Mouse (Mus musculus) ES-E14 (cell line): ENCODE measurements around the gene Pdzd2. TPM values are rescaled to one million over a fixed set of nuclear protein-coding genes. Genes with fewer than 3 reads are reported as not detected.

Source experiments
- DNase-seq: peaks from one replicate; pipeline ENCODE4 v3.0.0-alpha.2; 2013; ENCODE audit warnings: low read depth, low spot score
- H3K27ac ChIP-seq: 2 replicates; pipeline ENCODE4 v1.5.1; 2012; ENCODE audit warnings: low read depth, mild to moderate bottlenecking, low read length, moderate library complexity, mixed read lengths; ENCODE audit not compliant: poor library complexity, insufficient read depth, severe bottlenecking
- H3K36me3 ChIP-seq: 2 replicates; pipeline ENCODE4 v1.6.1; 2012; ENCODE audit warnings: mild to moderate bottlenecking, low read length, moderate library complexity, mixed read lengths; ENCODE audit not compliant: control insufficient read depth, poor library complexity, insufficient read depth, severe bottlenecking
- H3K4me1 ChIP-seq, 2 experiments: fragments of 150-350 bp in 1 of 2; sonication (generic) in 1 of 2; 2 replicates each; pipeline ENCODE4 v1.6.1; 2012; ENCODE audit warnings: low read length in 2 of 2, mild to moderate bottlenecking in 1 of 2, mixed read lengths in 1 of 2; ENCODE audit not compliant: control insufficient read depth in 2 of 2, insufficient read depth in 2 of 2, poor library complexity in 1 of 2
- H3K4me3 ChIP-seq, 2 experiments: fragments of 150-350 bp in 1 of 2; sonication (generic) in 1 of 2; 2 replicates each; pipeline ENCODE4 v1.5.1; 2012; ENCODE audit warnings: low read length in 2 of 2, low read depth in 1 of 2, mild to moderate bottlenecking in 1 of 2, mixed read lengths in 1 of 2; ENCODE audit not compliant: insufficient read depth in 1 of 2, poor library complexity in 1 of 2, severe bottlenecking in 1 of 2
- H3K9ac ChIP-seq: 2 replicates; pipeline ENCODE4 v1.6.1; 2012; ENCODE audit warnings: low read depth, mild to moderate bottlenecking, low read length, mixed read lengths; ENCODE audit not compliant: poor library complexity, insufficient read depth, severe bottlenecking
- H3K9me3 ChIP-seq: fragments of 150-350 bp; sonication (generic); 2 replicates; pipeline ENCODE4 v1.6.1; 2012; ENCODE audit warnings: low read depth, mild to moderate bottlenecking, low read length; ENCODE audit not compliant: control insufficient read depth, insufficient read depth
- CHD2 ChIP-seq: IDR thresholded peaks from 2 replicates; pipeline ENCODE4 v1.6.1; 2014; ENCODE audit warnings: mild to moderate bottlenecking, low read depth, low read length, inconsistent platforms
- HCFC1 ChIP-seq: IDR thresholded peaks from 2 replicates; pipeline ENCODE4 v1.6.1; 2012; ENCODE audit warnings: low read length, inconsistent platforms, borderline replicate concordance; ENCODE audit not compliant: insufficient read depth
- MAFK ChIP-seq: IDR thresholded peaks from 2 replicates; pipeline ENCODE4 v1.6.1; 2014; ENCODE audit warnings: mild to moderate bottlenecking, low read depth, low read length, inconsistent platforms; ENCODE audit not compliant: insufficient read depth
- ZC3H11A ChIP-seq: IDR thresholded peaks from 2 replicates; pipeline ENCODE4 v1.6.1; 2012; ENCODE audit warnings: low read depth, mild to moderate bottlenecking, inconsistent platforms, low read length, borderline replicate concordance
- ZNF384 ChIP-seq: IDR thresholded peaks from 2 replicates; pipeline ENCODE4 v1.6.1; 2012; ENCODE audit warnings: low read depth, low read length, inconsistent platforms
- in situ Hi-C, 2 experiments: fragments of 600-800 bp; cut with MboI; formaldehyde crosslinking; loops; one replicate each; pipeline ENCODE4 v1.15.1; 2025; ENCODE audit warnings: low sequenced_read_pairs in 2 of 2, inconsistent platforms in 1 of 2; ENCODE audit not compliant: unreplicated experiment in 2 of 2
- total RNA-seq: library from RNA; depleted of rRNA; stranded (reverse); fragments of 300-350 nt; gene quantifications from 2 replicates; pipeline ENCODE4 v1.2.3, GENCODE M21; 2012

The Pdzd2 gene
- total RNA-seq, 1 experiment, result 6.3 TPM

- H3K4me1 ChIP-seq, result peaks cover 3 to 4% of the 10 kb centered on the region in 2 experiments; a peak in 2 of 4 replicates
- H3K9ac ChIP-seq, result no peak overlapping the region
- in situ Hi-C loops, result no loop called here
- TF ChIP-seq MAFK (no peak), ZNF384 (no peak), CHD2 (no peak), ZC3H11A (no peak), HCFC1 (no peak)
- H3K27ac ChIP-seq, result no peak overlapping the region
- H3K9me3 ChIP-seq, result no peaks in the 10 kb centered on the region
- no peak for DNase-seq
- H3K4me3 ChIP-seq, result no peak overlapping the region
- no peaks in the 10 kb centered on the region for H3K36me3 ChIP-seq
Measured at GRCm38 (mm10) chr15:12649674-12650073, 90.0 kb downstream of the Pdzd2 start.

DNA sequence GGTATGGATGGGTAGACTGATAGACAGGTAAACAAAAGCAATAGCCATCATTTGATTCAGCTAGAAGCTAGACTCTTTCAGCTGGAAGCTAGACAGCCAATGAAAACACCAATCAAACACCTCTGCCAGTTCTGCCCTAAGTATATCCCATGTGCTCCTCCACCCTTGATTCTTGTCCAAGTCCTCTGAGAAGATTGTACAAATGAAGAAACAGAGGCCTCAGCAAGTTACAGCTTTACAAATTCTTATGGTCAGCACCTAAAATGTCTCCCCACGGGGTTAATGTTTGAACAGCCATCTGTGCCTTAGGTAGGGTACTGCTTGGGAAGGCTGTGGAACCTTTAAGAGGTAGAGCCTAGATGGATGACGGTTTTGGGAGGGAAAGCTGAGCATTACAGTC lies 90.6 kb downstream of the Pdzd2 start:
- TF ChIP-seq ZNF384 (no peak), HCFC1 (no peak), ZC3H11A (no peak), CHD2 (no peak), MAFK (no peak)
- no peaks in the 10 kb centered on the region for H3K9me3 ChIP-seq
- in situ Hi-C loops, result no loop called here
- H3K4me1 ChIP-seq, result peaks cover 3 to 4% of the 10 kb centered on the region in 2 experiments; a peak in 2 of 4 replicates
- H3K27ac ChIP-seq, result no peak overlapping the region
- no peak overlapping the region for H3K4me3 ChIP-seq
- no peaks in the 10 kb centered on the region for H3K36me3 ChIP-seq
- no peak for DNase-seq
- no peak overlapping the region for H3K9ac ChIP-seq

GRCm38 (mm10) chr15:12640755-12641154 lies 99.0 kb downstream of the Pdzd2 start:
- H3K27ac ChIP-seq, result no peak overlapping the region

GRCm38 (mm10) chr15:12639776-12640175 lies 99.9 kb downstream of the Pdzd2 start:
- in situ Hi-C loops, result no loop called here
- DNase-seq, result no peak
- TF ChIP-seq CHD2, result no peak
- no peak overlapping the region for H3K9ac ChIP-seq
- H3K4me3 ChIP-seq, result no peak overlapping the region
- H3K27ac ChIP-seq, result no peak overlapping the region
- H3K4me1 ChIP-seq, result no peaks in the 10 kb centered on the region
- no peaks in the 10 kb centered on the region for H3K36me3 ChIP-seq
- no peaks in the 10 kb centered on the region for H3K9me3 ChIP-seq

More at GRCm38 (mm10) chr15:12640755-12641154, 99.0 kb downstream of the Pdzd2 start:
- H3K9ac ChIP-seq, result no peak overlapping the region
- DNase-seq, result no peak
- H3K36me3 ChIP-seq, result no peaks in the 10 kb centered on the region
- no peak overlapping the region for H3K4me3 ChIP-seq
- TF ChIP-seq ZC3H11A (no peak), CHD2 (no peak), HCFC1 (no peak), MAFK (no peak), ZNF384 (no peak)
- no peaks in the 10 kb centered on the region for H3K4me1 ChIP-seq
- H3K9me3 ChIP-seq, result no peaks in the 10 kb centered on the region
- in situ Hi-C loops, result no loop called here

- no peak for TF ChIP-seq HCFC1
- no peak for TF ChIP-seq ZNF384
- TF ChIP-seq ZC3H11A, result no peak
- TF ChIP-seq CHD2, result no peak
- no peak for TF ChIP-seq MAFK
- Histone ChIP-seq H3K36me3 (no peaks in the 10 kb centered on the region), H3K4me3 (no peak overlapping the region), H3K9ac (no peak overlapping the region), H3K27ac (no peak overlapping the region), H3K9me3 (no peaks in the 10 kb centered on the region), H3K4me1 (no peaks in the 10 kb centered on the region)
- in situ Hi-C loops, result no loop called here
- DNase-seq, result no peak
Measured at GRCm38 (mm10) chr15:12639181-12639580, 100.5 kb downstream of the Pdzd2 start.
